Mouse (Mus musculus) heart, adult 8-10 months (tissue): ENCODE data around the gene Tenm1. TPM values are rescaled to one million over a fixed set of nuclear protein-coding genes. Genes with fewer than 3 reads are reported as not detected.

Source experiments
- total RNA-seq, 4 experiments: library from RNA; stranded (reverse); gene quantifications; 2 replicates each; pipeline ENCODE4 v1.2.4; 2022

Tenm1 gene
- total RNA-seq, 4 experiments from 2014 or later, result 0.03 to 0.06 (median 0.04) TPM

Other genes with a start within 250 kb of the Tenm1 start
- not detected for gene Tex13c1, start 162.0 kb upstream of the Tenm1 start, total RNA-seq